Mouse (Mus musculus): ENCODE measurements around the gene Dnmt1. TPM values are rescaled to one million over a fixed set of nuclear protein-coding genes. Genes with fewer than 3 reads are reported as not detected.

Dnmt1 gene
- polyA plus RNA-seq, 1 experiment from 2014 or later: 63.1 TPM

- WGBS: 12% methylated on average over 6 of the region's 6 CpGs
- ATAC-seq (replicated peaks; ENCODE audit: extremely low read depth, insufficient read depth, low FRiP score): no peak; the same call in 1 of the 2 replicates
- peak overlapping the region; percentile 58 for H3K27ac ChIP-seq (ENCODE audit: low read length)
- no peaks in the 10 kb centered on the region for H3K27me3 ChIP-seq (ENCODE audit: control insufficient read depth, insufficient read depth, low read length)
- no peaks in the 10 kb centered on the region for H3K9me3 ChIP-seq (replicated peaks; ENCODE audit: control insufficient read depth, low read length)
- H3K4me1 ChIP-seq (ENCODE audit: control insufficient read depth, insufficient read depth, low read length): peaks cover 15% of the 10 kb centered on the region
- peak overlapping the region; percentile 36; the same call in 1 of the 2 replicates for H3K4me2 ChIP-seq (ENCODE audit: low read depth, low read length)
- H3K4me3 ChIP-seq (ENCODE audit: low read length): no peak overlapping the region
- peaks cover 22% of the 10 kb centered on the region for H3K36me3 ChIP-seq (ENCODE audit: control insufficient read depth, insufficient read depth)
- H3K9ac ChIP-seq (ENCODE audit: low read length): peak overlapping the region; percentile 52; the same call in 1 of the 2 replicates
These were observed 57.6 kb downstream of the Dnmt1 start for GRCm38 (mm10) chr9:20902174-20902491.

GRCm38 (mm10) chr9:20901466-20902173 is 58.1 kb downstream of the Dnmt1 start:
- Histone ChIP-seq H3K4me2 (ENCODE audit: low read depth, low read length) (peak overlapping the region; percentile 36; the same call in 1 of the 2 replicates), H3K4me3 (ENCODE audit: low read length) (no peak overlapping the region), H3K9me3 (replicated peaks; ENCODE audit: control insufficient read depth, low read length) (no peaks in the 10 kb centered on the region), H3K9ac (ENCODE audit: low read length) (peak overlapping the region; percentile 52), H3K4me1 (ENCODE audit: control insufficient read depth, insufficient read depth, low read length) (peaks cover 17% of the 10 kb centered on the region), H3K27ac (ENCODE audit: low read length) (peak overlapping the region; percentile 58), H3K27me3 (ENCODE audit: control insufficient read depth, insufficient read depth, low read length) (no peaks in the 10 kb centered on the region), H3K36me3 (ENCODE audit: control insufficient read depth, insufficient read depth) (peaks cover 19% of the 10 kb centered on the region)
- ATAC-seq (replicated peaks; ENCODE audit: extremely low read depth, insufficient read depth, low FRiP score): no peak; the same call in 1 of the 2 replicates
- 10% methylated on average over 13 of the region's 13 CpGs for WGBS

GRCm38 (mm10) chr9:20898511-20899073 is 61.1 kb downstream of the Dnmt1 start, which contains the start of gene Eif3g:
Eif3g (minus strand) TSS chr9:20898623.
- Histone ChIP-seq H3K27ac (ENCODE audit: low read length) (peak within 1 kb of the TSS; percentile 33; the same call in 1 of the 2 replicates), H3K4me2 (ENCODE audit: low read depth, low read length) (peak within 1 kb of the TSS; percentile 95), H3K4me1 (ENCODE audit: control insufficient read depth, insufficient read depth, low read length) (peaks cover 17% of the 10 kb centered on the region), H3K4me3 (ENCODE audit: low read length) (peak within 1 kb of the TSS; percentile 69), H3K36me3 (ENCODE audit: control insufficient read depth, insufficient read depth) (peaks cover 21% of the 10 kb centered on the region), H3K9ac (ENCODE audit: low read length) (peak within 1 kb of the TSS; percentile 84), H3K27me3 (ENCODE audit: control insufficient read depth, insufficient read depth, low read length) (no peaks in the 10 kb centered on the region), H3K9me3 (replicated peaks; ENCODE audit: control insufficient read depth, low read length) (no peaks in the 10 kb centered on the region)
- WGBS: 5% methylated on average over 34 of the region's 34 CpGs
- ATAC-seq (replicated peaks; ENCODE audit: extremely low read depth, insufficient read depth, low FRiP score): peak; percentile 81

- no peaks in the 10 kb centered on the region for H3K9me3 ChIP-seq (replicated peaks; ENCODE audit: control insufficient read depth, low read length)
- no peaks in the 10 kb centered on the region for H3K27me3 ChIP-seq (ENCODE audit: control insufficient read depth, insufficient read depth, low read length)
- H3K4me1 ChIP-seq (ENCODE audit: control insufficient read depth, insufficient read depth, low read length): peaks cover 17% of the 10 kb centered on the region
- peak overlapping the region; percentile 84 for H3K9ac ChIP-seq (ENCODE audit: low read length)
- H3K36me3 ChIP-seq (ENCODE audit: control insufficient read depth, insufficient read depth): peaks cover 25% of the 10 kb centered on the region
- peak overlapping the region; percentile 33; the same call in 1 of the 2 replicates for H3K27ac ChIP-seq (ENCODE audit: low read length)
- peak overlapping the region; percentile 95 for H3K4me2 ChIP-seq (ENCODE audit: low read depth, low read length)
- peak overlapping the region; percentile 69 for H3K4me3 ChIP-seq (ENCODE audit: low read length)
- 3% methylated on average over 36 of the region's 39 CpGs for WGBS
- ATAC-seq (replicated peaks; ENCODE audit: extremely low read depth, insufficient read depth, low FRiP score): peak; percentile 46
These were observed 61.8 kb downstream of the Dnmt1 start for GRCm38 (mm10) chr9:20897736-20898510.

- ATAC-seq (replicated peaks; ENCODE audit: extremely low read depth, insufficient read depth, low FRiP score): no peak
- Histone ChIP-seq H3K4me3 (ENCODE audit: low read length) (no peak overlapping the region), H3K27ac (ENCODE audit: low read length) (no peak overlapping the region), H3K9ac (ENCODE audit: low read length) (no peak overlapping the region), H3K4me1 (ENCODE audit: control insufficient read depth, insufficient read depth, low read length) (peaks cover 8% of the 10 kb centered on the region), H3K27me3 (ENCODE audit: control insufficient read depth, insufficient read depth, low read length) (no peaks in the 10 kb centered on the region), H3K9me3 (replicated peaks; ENCODE audit: control insufficient read depth, low read length) (no peaks in the 10 kb centered on the region), H3K36me3 (ENCODE audit: control insufficient read depth, insufficient read depth) (peaks cover 42% of the 10 kb centered on the region), H3K4me2 (ENCODE audit: low read depth, low read length) (no peak overlapping the region)
- 97% methylated on average over 9 of the region's 9 CpGs for WGBS
These were observed 64.3 kb downstream of the Dnmt1 start for GRCm38 (mm10) chr9:20895382-20895781.

GRCm38 (mm10) chr9:20894629-20895028 is 65.1 kb downstream of the Dnmt1 start:
- WGBS: 85% methylated on average over 15 of the region's 15 CpGs
- Histone ChIP-seq H3K36me3 (ENCODE audit: control insufficient read depth, insufficient read depth) (peaks cover 50% of the 10 kb centered on the region), H3K27me3 (ENCODE audit: control insufficient read depth, insufficient read depth, low read length) (no peaks in the 10 kb centered on the region), H3K4me3 (ENCODE audit: low read length) (no peak overlapping the region), H3K9me3 (replicated peaks; ENCODE audit: control insufficient read depth, low read length) (no peaks in the 10 kb centered on the region), H3K27ac (ENCODE audit: low read length) (no peak overlapping the region), H3K9ac (ENCODE audit: low read length) (no peak overlapping the region), H3K4me1 (ENCODE audit: control insufficient read depth, insufficient read depth, low read length) (peaks cover 8% of the 10 kb centered on the region), H3K4me2 (ENCODE audit: low read depth, low read length) (no peak overlapping the region)
- ATAC-seq (replicated peaks; ENCODE audit: extremely low read depth, insufficient read depth, low FRiP score): no peak

- Histone ChIP-seq H3K9me3 (replicated peaks; ENCODE audit: control insufficient read depth, low read length) (no peaks in the 10 kb centered on the region), H3K9ac (ENCODE audit: low read length) (no peak overlapping the region), H3K36me3 (ENCODE audit: control insufficient read depth, insufficient read depth) (peaks cover 51% of the 10 kb centered on the region), H3K4me3 (ENCODE audit: low read length) (no peak overlapping the region), H3K27ac (ENCODE audit: low read length) (no peak overlapping the region), H3K27me3 (ENCODE audit: control insufficient read depth, insufficient read depth, low read length) (no peaks in the 10 kb centered on the region), H3K4me2 (ENCODE audit: low read depth, low read length) (no peak overlapping the region), H3K4me1 (ENCODE audit: control insufficient read depth, insufficient read depth, low read length) (peaks cover 13% of the 10 kb centered on the region)
- ATAC-seq (replicated peaks; ENCODE audit: extremely low read depth, insufficient read depth, low FRiP score): no peak
- 82% methylated on average over 13 of the region's 13 CpGs for WGBS
These were observed 65.9 kb downstream of the Dnmt1 start for GRCm38 (mm10) chr9:20893590-20894343.

GRCm38 (mm10) chr9:20893069-20893468 is 66.6 kb downstream of the Dnmt1 start:
- no peak overlapping the region for H3K27ac ChIP-seq (ENCODE audit: low read length)
- no peaks in the 10 kb centered on the region for H3K9me3 ChIP-seq (replicated peaks; ENCODE audit: control insufficient read depth, low read length)
- H3K4me3 ChIP-seq (ENCODE audit: low read length): no peak overlapping the region
- H3K27me3 ChIP-seq (ENCODE audit: control insufficient read depth, insufficient read depth, low read length): no peaks in the 10 kb centered on the region
- H3K36me3 ChIP-seq (ENCODE audit: control insufficient read depth, insufficient read depth): peaks cover 51% of the 10 kb centered on the region
- no peak overlapping the region for H3K9ac ChIP-seq (ENCODE audit: low read length)
- ATAC-seq (replicated peaks; ENCODE audit: extremely low read depth, insufficient read depth, low FRiP score): no peak
- no peak overlapping the region for H3K4me2 ChIP-seq (ENCODE audit: low read depth, low read length)
- H3K4me1 ChIP-seq (ENCODE audit: control insufficient read depth, insufficient read depth, low read length): peaks cover 13% of the 10 kb centered on the region
- 63% methylated on average over 5 of the region's 5 CpGs for WGBS

All from heart, embryonic 16.5 days (tissue).